Mouse (Mus musculus): ENCODE measurements around the gene Lpar5. TPM values are rescaled to one million over a fixed set of nuclear protein-coding genes. Genes with fewer than 3 reads are reported as not detected.
"Not testable (repeated sequence)": the region's sequence is repeated elsewhere in the genome, so short reads cannot be mapped to it uniquely, and the experiment has no call there.

The Lpar5 gene
- total RNA-seq (2021) = under 1 TPM; 0.40 to 0.93 TPM
- long read RNA-seq, experiment 1 = 0 reads
- long read RNA-seq, experiment 2 = 0 reads

DNA sequence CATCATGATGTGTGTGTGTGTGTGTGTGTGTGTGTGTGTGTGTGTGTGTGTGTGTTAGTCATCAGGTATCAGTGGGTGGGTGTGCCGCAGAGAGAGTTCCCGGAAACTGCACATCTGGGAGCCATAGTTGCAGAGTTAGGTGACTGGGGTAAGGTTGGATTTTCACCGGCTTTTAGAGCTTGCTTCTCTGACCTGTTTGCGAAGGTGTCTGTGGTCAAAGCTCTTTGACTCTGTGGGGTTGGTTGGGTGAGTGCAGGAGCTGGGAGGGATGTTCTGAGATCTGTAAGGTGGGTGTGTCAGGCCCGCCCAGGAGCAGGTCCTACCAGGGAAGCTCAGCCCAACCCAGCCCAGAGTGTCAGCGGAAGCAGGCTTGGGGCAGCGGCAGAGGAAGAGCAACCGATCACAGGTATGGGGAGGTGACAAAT, at the start of gene Lpar5:
Lpar5 (plus strand) TSS at position 350 of the 425 bp plus-strand sequence.
- no peak for DNase-seq (ENCODE audit: low spot score in 2 of 2)

DNA sequence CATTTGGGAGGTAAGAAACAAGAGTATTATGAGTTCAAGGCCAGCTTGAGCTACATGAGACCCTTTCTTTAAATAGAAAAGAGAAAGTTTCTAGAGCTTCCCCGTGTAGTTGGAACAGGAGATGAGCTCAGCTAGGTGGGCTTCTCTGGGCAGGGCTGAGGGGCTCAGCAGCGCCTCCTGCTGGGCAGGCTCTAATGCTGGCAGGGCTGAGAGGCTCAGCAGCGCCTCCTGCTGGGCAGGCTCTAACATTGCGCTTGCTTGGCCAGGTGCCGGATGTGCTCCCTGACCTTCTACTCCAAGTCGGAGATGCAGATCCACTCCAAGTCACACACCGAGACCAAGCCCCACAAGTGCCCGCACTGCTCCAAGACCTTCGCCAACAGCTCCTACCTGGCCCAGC, 37.2 kb upstream of the Lpar5 start:
- DNase-seq (ENCODE audit: low spot score in 2 of 2) = peak; percentile 46 to 62

DNA sequence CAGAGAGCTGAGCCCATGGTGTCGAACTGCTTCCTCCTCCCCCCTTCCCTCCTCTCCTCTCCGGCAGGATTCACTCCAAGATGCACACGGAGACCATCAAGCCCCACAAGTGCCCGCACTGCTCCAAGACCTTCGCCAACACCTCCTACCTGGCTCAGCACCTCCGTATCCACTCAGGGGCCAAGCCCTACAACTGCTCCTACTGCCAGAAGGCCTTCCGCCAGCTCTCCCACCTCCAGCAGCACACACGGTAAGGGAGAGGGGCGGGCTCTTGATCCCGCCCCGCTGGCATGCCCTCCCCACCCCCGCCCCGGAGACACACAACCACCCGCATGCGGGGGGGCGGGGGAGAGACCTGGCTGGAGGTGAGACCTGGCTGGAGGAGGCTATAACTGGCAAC, 36.1 kb upstream of the Lpar5 start:
- DNase-seq (ENCODE audit: low spot score in 2 of 2) = no peak

DNA sequence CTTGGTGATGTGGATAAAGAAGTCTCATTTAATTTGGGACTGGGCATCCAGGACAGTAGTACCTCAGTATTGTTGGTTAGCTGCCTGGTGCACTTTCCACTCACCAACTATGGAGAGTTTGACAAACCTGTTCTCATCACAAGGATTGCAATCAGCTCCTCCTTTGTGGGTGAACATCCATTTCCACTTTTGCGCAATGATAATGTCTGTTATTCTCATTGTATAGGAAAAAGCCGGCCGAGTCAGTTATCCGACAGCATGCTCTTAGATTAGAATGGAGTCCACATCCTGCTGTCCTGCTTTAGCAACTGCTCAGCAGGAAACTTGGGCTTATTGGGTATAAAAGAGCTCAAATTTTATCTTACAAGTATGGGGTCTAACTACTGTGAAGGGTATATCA, 29.1 kb upstream of the Lpar5 start:
- no peak for DNase-seq (ENCODE audit: low spot score in 2 of 2)

DNA sequence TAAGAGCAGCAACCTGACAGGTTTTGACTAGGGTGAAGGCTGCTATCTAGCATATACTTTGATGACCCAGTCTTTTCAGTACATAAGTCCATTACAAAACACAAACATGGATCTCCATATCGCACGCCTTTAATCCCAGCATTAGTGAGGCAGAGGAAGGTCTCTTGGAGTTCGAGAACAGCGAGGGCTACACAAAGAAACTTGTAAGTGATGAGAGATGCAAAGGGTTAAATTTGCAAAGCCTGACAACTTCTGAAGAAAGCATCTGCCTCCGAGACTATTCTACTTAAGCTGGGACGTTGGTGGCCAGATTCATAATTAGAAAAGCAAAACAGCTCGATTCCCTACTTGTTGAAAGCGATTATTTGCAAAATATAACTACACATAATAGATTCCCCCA, 28.6 kb upstream of the Lpar5 start:
- DNase-seq (ENCODE audit: low spot score in 2 of 2) = no peak

DNA sequence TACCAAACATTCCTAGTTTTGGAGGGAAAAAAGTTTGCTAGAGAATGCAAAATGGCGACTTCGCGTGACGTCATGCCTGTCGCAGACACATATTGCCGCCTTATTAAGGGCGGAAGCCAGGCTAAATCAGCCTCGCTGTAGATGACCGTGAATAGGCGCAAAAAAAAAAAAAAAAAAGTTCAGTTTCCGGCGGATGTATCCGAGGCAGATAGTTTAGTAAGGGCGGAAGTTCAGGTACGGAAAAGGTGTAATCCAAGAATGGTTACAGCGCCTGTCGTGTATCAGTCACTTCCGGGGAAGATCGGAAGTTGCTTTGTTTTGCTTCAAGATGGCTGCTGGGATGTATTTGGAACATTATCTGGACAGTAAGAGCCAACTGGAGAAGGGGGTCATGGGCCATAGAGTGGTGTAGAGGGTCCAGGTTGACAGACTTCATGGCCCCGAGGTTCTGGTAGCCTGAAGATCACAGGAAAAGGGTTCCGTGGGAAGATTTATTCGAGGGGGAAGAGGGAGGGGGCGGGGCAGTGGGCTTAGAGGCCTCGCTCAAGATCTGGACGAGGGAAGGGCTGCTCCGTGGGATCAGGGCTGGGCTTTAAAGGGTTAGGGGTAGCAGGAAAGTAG, 28.1 kb upstream of the Lpar5 start, which contains the start of gene Ing4:
Ing4 (plus strand) TSS at position 228 of the 621 bp plus-strand sequence.
- DNase-seq (ENCODE audit: low spot score in 2 of 2) = peak; percentile 75 to 80

DNA sequence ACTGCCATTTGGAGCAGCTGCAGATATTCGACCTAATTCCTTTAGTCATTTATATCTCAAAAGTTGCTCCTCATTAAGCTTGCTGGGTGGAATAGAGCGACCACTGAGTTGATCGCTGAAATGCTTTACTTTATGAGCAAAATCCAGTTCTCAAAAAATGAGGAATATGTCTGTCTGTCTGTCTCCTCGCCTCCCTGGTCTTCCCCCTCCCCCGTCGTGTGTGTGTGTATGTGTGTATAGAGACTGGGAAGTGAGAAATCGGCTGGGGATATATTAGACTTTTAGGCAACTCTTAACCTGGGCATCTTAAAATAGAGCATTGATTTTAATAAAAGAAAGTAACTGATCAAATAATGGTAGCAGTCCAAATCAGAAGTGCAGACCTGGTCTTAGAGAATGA, 27.5 kb upstream of the Lpar5 start:
- no peak for DNase-seq (ENCODE audit: low spot score in 2 of 2)

DNA sequence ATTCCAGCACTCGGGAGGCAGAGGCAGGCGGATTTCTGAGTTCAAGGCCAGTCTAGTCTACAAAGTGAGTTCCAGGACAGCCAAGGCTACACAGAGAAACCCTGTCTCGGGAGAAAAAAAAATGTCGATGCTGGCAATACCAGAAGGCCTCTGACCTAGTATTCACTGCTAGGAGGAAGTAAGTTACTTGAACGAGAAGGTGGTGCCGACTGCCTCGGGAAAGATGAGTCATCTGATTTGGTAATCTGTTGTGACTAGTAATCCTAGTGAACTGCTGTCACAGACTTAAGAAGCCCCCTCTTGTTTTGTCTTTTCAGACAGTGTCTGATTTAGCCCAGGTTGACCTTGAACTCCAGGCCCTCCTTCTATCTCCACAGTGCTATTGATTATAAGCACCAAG, 26.7 kb upstream of the Lpar5 start:
- no peak for DNase-seq (ENCODE audit: low spot score in 2 of 2)

DNA sequence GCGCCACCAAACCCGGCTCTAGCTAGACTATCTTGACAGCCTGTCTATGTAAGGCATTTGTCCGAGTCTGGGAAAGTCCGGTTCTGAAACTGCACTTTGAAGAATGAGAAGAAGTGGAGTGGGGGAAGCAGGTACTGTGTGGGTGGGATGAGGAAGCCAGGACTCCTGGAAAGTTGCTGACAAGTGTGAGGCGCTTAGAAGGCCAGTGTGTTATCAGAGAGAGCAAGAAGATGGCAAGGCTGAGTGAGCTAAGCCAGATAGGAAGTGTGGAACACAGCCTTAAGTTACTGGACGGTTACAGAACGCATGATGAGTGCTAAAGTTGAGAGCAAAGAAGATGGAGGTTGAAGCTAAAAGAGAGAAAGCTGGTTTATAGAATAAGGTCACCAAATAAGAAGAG, 25.6 kb upstream of the Lpar5 start:
- DNase-seq (ENCODE audit: low spot score in 2 of 2) = no peak

DNA sequence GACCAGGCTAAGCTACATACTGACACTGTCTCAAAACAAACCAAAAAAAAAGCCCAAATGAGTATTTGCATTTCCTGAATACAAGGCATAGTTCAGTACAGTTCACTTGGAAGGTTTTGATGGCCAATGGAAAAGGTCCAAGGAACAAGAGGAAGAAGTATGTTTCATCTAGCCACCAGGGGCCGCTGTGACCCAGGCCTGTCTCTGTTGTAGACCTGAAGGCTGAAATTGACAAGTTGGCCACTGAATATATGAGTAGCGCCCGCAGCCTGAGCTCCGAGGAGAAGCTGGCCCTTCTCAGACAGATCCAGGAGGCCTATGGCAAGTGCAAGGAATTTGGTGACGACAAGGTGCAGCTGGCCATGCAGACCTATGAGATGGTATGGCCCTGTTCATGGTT, 21.0 kb upstream of the Lpar5 start:
- DNase-seq (ENCODE audit: low spot score in 2 of 2) = peak; percentile 74 to 80

DNA sequence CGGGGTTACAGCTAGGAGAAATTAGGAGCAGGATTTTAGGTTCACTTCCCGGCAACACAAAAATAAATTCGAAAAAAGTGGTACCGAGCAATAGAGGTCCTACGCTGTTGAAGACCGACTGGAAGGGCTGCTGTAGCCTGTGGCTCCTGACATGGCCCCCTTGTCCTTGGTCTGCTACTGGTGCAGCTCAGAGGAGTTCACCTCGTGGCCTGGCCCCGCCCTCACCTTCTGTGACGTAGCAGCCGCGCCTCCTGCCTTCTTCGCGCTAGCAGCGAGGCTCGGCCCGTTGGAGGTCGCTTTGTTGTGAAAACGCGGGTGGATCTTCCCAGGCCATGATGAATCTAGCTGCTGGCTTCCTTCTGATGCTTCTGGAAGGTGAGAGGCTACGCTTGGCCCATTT, 18.0 kb upstream of the Lpar5 start, which contains the start of gene Acrbp:
Acrbp (plus strand) TSS at position 12 of the 400 bp plus-strand sequence.
- DNase-seq (ENCODE audit: low spot score in 2 of 2) = no peak

DNA sequence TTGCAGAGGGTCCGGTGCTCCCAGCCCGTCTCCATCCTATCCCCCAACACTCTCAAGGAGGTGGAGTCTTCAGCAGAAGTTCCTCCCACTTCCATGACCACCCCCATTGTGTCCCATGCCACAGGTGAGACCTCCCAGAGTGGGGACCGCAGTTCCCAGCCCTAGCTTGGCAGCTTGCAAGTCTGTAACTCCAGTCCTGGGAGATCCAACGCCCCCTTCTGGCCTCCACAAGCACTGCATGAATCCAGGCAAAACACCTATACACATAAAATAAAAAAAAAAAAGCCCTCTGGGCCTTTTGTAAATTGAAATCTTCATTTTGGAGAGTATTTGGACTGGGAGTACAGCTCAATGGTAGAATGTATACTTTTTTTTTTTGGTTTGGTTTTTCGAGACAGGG, 16.5 kb upstream of the Lpar5 start:
- DNase-seq (ENCODE audit: low spot score in 2 of 2) = no peak

DNA sequence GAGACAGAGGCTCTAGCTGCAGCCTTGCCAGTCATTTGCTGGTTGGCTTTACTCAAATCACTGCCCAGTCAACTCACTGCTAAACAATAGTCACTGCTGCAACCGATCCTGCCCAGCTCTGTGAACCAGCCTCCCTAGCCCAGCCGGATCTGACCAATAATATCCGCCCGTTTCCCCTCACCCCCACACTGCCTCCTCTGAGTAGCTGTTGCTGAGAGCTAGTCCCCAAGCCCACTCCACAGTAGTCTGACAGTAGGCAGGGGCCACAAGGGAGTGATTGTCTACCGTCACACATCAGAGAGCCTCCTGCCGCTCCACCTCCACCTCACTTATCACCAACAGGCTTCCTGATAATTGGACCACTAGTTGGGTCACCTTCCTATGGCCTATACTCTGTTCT, 6.2 kb upstream of the Lpar5 start:
- DNase-seq (ENCODE audit: low spot score in 2 of 2) = no peak

DNA sequence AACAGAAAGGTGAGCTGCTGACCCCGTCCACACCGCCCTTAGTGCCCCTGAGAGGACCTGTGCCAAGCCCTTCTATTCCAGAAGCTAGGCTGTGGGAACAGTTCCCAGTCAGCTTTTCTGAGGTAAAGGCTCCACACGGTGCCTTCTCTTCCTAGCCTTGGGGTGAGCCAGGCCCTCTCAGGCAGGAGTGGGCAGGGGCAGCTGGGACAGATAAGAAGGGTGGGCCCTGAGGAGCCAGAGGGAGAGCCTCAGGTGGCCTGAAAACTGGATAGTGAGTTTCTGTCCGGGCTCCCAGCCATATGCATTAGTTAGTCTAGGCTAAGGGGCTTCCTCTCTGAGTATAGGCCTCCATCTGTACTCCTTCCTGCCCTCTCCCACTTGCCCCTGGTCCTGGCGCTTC, 5.2 kb upstream of the Lpar5 start:
- DNase-seq (ENCODE audit: low spot score in 2 of 2) = no peak

DNA sequence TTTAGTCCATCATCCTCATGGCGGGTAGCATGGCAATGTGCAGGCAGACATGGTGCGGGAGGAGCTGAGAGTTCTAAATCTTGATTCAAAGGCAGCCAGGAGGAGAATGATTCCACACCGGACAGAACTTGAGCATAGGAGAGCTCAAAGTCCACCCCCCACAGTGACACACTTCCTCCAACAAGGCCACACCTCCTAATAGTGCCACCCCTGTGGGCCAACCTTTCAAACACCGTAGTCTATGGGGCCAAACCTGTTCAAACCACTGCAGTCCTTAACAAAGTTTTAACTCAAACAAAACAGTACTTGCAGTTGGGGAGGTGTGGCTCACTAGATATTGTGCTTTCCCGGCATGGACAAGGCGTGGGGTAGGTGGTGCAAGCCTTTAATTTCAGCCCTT, 3.8 kb upstream of the Lpar5 start:
- DNase-seq (ENCODE audit: low spot score in 2 of 2) = no peak

DNA sequence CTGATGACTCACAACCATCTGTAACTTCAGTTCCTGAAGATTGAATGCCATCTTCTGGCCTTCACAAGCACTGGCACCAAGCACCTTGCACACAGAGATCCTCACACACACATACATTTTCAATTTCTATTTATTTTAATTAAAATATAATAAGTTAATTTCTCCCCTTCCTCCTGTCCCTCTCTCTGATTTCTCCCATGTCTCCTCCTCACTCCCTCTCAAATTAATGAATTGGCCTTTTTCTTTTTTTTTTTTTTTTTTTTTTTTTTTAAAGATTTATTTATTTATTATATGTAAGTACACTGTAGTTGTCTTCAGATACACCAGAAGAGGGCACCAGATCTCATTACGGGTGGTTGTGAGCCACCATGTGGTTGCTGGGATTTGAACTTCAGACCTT, 2.5 kb upstream of the Lpar5 start:
- DNase-seq (ENCODE audit: low spot score in 2 of 2) = not testable (repeated sequence)

DNA sequence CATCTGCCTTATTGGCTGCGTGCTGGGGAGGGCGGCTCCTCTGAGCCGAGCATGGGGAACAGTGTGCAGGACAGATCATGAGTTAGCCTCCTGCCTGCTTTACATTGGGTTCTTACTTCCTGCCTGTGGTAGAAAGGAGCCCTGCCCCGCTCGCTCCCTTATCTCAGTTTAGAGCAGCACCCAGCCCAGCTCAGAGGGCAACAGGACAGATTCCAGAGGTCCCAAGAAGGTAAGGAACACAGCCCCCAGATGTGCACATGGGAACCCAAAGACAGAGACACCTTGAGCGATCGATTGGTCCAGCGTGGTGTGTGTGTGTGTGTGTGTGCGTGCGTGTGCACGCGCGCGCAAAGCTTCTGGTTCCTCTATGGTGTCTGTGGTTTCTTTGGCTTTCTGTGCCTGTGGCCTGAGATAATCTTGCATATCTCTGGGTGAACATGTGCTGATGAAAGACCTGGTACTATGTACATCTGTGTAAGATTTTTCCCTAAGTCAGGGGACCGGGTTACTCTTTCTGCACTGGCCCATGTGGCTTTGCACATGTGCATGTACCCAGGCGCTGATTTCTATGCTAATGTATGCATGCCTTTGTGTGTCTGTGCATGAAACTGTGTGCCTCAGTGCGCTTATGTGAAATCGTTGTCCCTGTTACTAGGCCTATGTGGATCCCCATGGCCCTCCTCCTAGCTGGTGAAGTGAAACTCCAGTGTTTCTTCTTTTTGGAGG, 3.6 kb downstream of the Lpar5 start:
- no peak for DNase-seq (ENCODE audit: low spot score in 2 of 2)

DNA sequence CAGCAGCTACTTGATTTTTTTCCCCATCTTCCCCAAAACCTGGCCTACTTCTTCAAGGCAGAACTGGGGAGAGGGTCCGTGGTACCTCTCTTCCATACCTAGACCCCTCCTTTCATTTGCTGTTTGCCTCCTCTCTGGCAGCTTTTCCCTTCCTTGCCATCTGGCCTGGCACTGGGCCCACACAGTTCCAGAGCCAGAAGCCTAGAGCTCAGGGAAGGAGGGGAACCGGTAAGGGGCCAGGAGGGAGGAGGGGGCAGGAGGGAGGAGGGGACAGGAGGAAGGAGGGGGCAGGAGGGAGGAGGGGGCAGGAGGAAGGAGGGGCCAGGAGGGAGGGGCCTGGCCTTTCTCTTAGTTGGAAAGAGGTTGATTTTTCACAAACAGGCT, 4.2 kb downstream of the Lpar5 start:
- no peak for DNase-seq (ENCODE audit: low spot score in 2 of 2)

DNA sequence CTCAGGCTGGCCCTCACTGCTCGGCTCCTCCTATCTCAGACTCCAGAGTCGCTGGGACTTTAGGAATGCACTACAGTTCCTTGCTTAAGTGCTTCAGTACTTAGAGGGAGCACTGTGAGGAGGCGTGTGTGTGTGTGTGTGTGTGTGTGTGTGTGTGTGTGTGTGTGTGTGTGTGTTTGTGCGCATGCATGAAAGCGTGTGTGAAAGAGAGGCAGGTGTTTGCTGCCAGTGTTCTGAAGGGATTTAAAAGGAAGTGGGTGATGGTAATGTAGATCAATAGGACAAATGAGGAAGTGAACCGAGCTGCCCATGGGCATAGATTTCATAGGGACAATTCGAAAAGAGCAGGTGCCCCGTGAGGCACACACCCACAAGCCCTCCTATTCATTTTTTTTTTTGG, 6.1 kb downstream of the Lpar5 start:
- no peak for DNase-seq (ENCODE audit: low spot score in 2 of 2)

DNA sequence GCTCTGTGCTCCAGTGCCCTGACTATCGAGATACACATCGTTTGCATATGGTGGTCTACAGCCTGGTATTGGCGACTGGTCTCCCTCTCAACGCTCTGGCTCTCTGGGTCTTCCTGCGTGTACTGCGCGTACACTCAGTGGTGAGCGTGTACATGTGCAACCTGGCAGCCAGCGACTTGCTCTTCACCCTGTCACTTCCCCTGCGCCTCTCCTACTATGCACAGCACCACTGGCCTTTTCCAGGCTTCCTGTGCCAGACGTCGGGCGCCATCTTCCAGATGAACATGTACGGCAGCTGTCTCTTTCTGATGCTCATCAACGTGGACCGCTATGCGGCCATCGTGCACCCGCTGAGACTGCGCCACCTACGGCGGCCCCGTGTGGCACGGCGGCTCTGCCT, 13.7 kb downstream of the Lpar5 start:
- DNase-seq (ENCODE audit: low spot score in 2 of 2) = no peak

DNA sequence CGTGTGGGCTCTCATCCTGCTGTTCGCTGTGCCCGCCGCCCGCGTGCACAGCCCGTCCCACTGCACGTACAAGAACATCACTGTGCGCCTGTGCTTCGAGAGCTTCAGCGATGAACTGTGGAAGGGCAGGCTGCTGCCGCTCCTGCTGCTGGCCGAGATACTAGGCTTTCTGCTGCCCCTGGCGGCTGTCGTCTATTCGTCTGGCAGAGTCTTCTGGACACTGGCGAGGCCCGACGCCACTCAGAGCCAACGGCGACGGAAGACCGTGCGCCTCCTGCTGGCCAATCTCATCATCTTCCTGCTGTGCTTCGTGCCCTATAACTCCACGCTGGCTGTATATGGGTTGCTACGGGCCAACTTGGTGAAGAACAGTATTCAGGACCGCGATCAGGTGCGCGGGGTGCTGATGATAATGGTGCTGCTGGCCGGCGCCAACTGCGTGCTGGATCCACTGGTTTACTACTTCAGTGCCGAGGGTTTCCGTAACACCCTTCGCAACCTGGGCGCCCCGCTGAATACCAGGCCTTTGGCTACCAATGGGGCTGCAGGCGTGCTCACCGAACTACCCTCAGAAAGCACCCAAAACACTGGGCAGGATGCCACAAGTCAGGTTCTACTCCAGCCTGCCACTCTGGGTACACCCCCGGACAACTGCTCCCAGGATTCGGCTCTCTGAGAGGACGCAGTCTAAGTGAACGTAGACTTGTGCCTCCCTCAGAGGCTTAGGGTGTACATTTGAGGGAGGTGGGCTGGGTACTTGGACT, 14.3 kb downstream of the Lpar5 start:
- DNase-seq (ENCODE audit: low spot score in 2 of 2) = peak; percentile 78 to 83

DNA sequence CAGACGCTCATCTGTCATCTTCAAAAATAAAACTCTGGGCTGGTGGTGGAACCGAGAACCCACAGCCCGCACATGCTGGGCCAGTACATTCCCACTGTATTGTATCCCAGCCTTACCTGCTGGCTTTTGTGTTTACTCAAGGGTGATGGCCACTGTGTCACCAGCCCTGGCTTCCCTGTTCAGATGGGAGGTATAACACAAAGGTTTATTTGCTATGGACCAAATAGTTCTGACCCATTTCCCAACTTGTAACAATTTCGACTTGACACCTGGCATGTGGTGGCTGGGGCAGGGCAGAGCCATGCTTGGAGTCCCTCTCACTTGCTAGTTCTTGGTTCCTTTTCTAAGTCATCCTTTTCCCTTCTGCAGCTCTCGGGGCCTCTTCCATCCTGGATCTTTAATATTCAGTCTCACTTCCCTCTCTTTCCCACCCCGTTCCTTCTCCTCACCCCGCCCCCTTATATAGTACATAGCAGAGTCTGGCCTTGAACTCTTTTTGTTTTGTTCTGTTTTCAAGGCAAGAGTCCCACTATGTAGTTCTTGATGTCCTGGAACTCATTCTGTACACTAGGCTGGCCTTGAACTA, 15.2 kb downstream of the Lpar5 start:
- no peak for DNase-seq (ENCODE audit: low spot score in 2 of 2)

All from adrenal gland, adult 18-20 months (tissue).